Mouse (Mus musculus) lung, adult 18-20 months (tissue): ENCODE results near the gene Thsd4.
"Not testable (repeated sequence)": the region's sequence is repeated elsewhere in the genome, so short reads cannot be mapped to it uniquely, and the experiment has no call there.

ENCODE experiments used
- DNase-seq, 2 experiments: peaks; one replicate each; pipeline ENCODE4 v3.0.0; 2022; ENCODE audit warnings: mixed read lengths in 2 of 2

Thsd4 gene

DNA sequence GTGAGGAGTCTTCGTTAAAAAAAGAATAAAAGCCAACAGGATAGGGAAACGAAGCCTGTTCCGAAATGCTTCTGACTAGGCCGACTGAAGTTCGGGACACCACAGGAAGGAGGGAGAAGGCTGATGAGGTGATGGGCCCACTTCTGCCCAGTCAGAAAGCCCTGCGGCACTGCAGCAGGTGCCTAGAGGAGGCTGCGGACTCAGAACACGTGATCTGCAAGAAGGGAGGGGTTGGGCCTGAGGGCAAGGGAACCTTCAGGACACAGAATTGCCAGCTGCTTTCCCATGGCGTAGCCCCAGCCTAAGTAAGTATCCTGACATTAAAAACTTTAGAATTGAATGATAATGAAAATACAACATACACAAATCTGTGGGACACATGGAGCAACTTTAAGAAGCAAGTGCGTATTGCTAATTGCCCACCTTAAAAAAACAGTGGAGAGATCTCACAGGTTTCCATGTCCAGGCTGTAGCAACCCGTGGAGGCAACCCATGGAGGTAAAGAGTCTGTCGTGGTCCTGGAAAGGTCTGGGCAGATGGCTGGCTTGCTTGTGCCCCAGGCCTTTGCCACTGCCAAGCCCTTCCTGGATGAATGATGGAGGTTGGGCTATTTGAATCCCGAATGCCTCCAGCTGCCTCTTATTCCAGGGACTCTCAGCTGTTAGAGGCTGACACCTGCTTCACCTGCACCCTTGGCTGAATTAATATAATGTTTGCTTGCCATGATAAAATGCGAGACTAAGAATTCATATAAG is 560.5 kb downstream of the Thsd4 start:
- DNase-seq = no peak

DNA sequence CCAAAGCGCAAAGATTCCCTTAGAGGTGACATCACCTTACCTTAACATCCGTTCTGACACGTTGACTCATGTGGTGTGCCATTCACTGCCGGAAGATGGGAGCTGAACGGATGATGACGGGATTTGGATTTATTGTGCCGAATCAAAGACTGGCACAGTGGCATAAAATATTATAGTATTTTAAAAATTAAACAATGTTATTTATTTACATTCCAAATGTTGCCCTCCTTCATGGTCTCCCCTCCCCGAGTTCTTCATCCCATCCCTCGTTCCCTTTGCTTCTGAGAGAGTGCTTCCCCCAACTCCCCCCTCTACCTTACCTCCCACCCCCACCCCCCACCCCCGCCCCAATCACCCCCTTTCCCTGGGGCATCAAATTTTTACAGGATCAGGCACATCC is 561.3 kb downstream of the Thsd4 start, which contains the start of gene Nr2e3:
Nr2e3 (minus strand) TSS at position 101 of the 400 bp plus-strand sequence.
- no peak for DNase-seq

DNA sequence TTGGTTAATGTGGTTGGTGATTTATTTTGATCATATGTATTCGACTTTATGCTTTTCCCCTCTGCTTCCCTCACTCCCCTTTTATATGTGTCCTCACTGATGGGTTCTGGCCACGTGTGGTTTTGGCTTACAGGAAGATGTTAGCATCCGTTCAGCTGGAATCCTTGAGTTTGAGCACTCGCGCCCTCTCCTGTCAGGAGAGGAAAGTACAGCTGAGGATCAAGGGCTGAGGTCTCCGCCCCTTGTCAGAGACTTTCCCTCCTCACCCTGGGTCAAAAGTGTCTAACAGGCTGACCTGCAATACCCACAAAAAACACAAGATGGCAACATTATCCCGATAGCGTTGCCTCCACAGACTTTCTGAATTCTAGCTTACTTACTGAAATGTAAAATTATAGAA is 562.6 kb downstream of the Thsd4 start:
- peak; percentile 73 to 85 for DNase-seq

DNA sequence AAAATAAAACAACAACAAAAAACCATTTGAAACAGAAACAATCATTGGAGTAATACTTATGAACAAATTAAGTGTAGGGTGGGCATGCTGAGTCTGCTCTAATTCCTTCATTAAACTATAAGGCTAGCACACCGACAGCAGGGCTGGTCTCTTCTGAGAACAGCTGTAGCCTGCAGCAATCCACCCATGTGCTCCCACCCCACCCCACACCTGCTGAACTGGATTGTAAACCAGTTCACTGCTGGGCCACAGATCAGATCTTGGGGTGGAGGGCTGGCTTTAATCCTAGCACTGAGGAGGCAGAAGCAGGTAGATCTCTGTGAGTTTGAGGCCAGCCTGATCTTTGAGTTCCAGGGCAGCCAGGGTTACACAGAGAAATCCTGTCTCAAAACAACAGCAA is 563.7 kb downstream of the Thsd4 start:
- not testable (repeated sequence) for DNase-seq

DNA sequence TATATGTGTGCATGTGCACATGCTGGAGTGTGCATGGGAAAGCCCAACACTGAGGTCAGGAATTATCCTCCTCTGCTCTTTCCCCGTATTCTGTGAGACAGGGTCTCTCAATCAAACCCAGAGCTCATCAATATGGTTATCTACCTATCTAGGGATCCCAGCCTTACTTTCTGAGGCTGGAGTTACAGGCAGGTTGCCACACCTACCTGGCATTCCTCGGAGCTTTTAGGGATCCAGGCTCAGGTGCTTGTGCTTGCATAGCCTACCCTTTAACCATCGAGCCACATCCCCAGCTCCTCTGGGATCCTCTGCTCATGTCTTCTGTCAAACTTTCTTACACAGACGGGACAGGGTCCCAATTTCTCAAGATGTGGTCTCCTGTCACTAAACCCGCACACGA is 565.4 kb downstream of the Thsd4 start:
- DNase-seq = no peak

DNA sequence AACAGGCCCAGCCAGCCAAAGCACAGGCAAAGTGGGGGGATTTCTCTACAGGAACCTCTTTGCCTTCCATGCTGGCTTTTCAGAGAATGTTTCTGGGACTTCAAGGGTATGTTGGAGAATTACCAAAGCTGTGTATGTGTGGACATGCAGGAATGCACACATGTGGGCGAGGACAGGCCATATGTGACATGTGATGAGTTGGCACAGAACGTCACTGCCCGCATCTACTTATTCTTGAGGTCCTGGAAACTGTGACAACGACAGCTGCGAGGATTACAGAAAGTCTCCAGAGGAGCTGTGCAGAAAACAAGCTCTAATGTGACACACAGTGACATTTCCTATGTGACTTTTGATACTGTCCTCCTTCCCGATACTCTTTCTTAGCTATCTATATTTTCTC is 566.2 kb downstream of the Thsd4 start:
- no peak for DNase-seq

DNA sequence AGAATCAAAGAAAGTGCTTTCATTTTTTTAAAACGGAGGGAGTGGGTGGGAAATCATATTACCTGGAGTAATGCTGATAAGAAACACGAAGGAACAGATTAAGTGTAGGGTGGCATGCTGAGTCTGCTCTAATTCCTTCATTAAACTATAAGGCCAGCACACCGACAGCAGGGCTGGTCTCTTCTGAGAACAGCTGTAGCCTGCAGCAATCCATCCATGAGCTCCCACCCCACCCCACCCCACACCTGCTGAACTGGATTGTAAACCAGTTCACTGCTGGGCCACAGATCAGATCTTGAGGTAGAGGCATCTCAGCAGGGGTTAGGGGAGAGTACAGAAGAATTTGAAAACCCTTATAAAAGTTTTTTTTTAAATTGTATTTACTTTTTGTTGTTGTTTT is 566.6 kb downstream of the Thsd4 start:
- no peak for DNase-seq

DNA sequence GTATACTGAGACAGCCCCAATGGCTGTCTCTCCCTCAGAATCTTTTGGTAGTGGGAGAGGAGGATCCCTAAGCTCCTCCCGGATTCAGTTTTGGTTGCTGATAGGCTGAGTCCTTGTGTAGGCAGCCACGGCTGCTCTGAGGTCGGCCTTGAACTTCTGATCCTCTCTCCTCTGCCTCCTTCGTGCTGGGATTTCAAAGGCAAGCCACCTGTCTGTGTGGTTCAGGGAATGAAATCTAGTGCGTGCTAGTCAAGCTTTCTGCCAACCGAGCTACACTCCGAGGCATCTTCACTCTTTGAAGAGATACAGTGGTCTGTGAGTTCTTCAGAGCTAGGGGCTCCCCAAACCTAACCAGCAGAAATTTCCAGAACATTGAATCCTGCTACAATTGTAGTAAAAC is 568.3 kb downstream of the Thsd4 start:
- DNase-seq = no peak

DNA sequence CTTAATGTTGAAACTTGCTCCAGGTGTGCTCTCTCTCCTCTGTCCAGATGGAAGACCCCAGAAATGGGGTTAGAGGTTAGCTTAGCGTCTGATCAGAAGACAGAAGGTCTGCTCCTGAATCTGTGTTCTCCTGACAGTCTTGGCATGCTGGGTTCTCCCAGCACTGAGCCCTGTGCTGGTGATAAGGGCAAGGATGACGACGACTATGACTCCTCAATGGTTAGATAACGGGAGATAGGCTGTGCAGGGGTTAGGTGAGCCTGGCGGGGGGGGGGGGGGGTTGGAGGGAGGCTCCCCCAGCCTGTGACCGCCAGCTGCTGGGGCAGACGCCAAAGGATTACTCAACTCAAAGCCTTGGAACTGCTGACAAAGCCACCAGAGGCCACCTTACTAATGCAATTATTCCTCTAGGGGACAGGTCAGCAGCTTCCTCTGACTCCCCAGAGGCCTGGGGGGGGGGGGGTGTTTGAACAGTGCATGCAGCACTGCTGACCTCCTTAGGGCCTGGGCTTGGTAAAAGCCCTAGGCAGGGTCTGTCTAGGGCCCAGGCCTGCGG is 569.3 kb downstream of the Thsd4 start:
- no peak for DNase-seq

DNA sequence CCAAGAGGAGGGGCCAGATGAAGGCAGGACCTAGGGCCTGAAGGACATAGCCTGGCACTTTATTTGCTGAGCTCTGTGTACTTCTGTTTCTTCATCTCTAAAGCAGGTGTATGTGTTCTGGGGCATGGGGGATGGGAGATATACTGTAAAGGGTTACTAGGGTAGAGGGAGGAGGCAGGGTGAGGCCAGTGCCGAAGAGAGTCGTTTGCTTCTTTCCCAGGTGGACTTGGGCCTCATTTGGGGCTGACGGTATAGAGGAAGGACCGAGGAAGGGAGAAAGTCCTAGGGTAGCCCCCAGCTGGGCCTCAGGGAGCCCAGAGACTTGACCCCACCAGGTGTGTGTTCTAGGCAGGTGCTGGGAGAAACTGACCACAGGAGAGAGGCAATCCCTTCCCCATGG is 569.9 kb downstream of the Thsd4 start:
- no peak for DNase-seq

DNA sequence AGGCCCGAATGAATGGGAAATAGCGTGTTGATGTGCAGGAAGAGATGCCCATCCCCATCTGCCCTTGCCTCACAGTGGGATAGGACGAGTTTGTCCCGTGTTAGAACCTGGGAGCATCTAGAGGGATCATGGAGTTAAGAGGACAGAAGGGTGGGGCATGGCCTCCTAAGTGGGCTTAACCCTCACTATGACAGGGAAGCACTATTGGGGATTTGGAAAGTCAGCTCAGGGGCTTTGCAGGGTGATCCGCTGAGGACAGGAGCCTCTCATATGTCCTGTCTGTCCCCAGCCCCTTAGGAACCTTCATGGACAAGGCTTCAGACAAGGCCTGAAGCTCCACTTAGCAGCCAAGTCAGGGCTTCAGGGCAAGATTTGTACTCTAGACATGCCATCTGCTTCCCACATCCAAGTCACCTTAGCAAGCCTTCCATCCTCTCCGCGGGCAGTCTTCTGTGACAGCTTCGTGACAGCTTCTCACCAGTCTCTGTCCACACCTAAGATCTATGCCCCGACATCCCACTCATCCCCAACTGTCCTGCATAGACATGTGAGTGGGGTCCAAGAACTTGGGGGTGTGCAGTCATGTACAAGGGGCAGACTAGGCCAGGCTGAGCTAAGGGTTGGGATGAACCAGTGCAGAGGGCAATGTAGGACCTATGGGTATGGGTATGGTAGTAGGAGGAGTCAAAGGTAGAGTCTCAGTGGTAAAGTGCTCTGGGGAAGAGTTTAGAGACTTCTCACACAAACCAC is 570.7 kb downstream of the Thsd4 start:
- no peak for DNase-seq

DNA sequence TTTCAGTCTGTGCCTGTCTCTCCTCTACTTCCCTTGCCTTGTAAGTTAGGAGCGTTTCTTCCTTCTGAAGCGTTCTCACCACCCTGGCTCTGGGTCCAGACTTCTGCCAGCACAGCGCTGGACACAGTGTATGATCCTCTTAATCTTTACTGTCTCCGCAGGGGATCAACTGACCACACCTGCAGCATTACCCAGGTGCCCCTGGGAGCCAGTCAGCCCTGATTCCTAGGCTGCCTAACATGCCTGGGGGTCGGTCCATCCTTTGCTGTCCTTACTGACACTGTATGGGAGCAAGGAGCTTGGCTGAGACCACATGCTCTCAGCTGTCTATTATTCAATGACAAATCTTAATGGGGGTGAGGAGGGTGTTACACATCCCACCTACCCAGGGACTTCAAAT is 571.9 kb downstream of the Thsd4 start:
- no peak for DNase-seq

DNA sequence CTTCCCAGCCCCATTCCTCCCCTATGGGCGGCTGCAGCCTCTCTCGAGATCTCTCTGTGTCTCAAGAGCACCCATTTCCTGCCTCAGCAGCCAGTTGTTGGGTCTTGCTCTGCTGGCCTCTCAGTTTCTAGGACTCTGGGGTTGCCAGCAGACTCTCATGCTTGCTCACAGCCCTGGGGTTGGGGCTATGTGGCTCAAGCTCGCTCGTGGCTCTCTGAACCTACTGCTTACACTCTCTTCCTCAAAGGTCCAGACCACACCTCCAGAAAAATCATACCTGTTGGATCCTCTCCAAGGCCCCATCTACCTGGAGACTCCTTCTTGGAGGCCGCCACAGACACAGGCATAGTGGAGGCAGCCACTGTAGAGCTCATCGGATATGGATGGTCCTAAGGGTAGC is 572.3 kb downstream of the Thsd4 start:
- DNase-seq = no peak

DNA sequence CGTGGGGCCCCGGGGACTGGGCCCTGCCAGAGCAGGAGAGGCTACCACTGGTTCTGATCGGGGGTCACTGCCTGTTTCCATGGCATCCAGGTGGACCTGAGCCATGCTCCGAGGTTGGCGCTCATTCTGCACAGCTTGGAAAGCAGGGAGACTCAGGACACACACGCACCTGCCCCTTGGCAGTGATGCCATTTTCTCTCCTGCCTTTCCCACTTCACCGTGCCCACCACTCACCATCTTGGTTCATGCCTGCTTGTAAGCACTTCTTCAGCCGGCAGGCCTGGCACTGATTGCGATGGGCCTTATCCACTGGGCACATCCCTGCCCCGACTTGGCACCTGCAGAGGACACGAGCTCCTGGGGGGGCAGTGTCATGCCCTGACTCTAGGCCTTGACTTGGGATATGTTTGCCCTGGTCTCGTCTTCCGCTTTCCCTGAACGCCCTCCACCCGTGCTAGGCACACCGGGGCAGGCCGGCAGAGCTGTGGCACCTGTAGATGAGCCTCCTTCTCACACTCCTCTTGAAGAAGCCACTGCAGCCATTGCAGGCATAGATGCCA is 573.1 kb downstream of the Thsd4 start:
- DNase-seq = no peak

DNA sequence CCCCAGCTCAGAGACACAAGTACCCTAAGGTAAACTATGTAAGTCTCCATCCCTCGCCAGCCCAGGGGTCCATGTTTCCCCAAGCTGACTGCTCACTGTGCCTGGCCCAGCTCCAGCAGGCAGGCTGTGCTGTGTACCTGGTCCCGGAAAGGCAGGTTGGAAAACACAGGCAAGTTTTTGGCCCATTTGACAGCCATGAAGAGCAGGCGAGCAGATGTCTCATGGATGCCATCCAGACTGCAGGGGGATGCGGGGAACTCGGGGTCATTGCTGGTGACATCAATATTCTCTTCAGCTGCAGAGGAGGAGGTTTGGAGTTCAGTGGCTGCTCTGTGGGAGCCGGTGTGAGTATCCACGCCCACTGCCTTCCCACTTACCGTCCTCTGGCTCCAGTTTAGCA is 573.6 kb downstream of the Thsd4 start:
- no peak for DNase-seq

DNA sequence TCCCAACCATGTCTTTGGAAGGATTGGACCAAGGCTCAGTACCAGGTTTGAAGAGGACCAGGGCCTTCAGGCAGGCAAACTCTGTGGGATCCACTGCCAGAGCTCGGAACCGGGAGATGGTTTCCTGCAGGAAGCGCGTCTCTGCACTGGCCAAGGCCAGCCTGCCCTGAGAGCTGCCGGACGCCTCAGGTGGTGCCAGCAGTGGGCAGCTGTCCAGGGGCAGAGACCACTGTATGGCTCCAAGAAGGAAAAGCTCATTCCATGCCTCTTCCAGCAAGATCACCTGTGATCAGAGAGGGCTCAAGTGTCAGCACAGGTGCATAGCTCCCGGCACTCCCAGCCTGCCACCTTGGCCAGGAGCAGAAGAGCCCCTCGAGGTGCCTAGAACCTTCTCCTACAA is 574.6 kb downstream of the Thsd4 start:
- DNase-seq = peak in 1 of 2 experiments; percentile 1

DNA sequence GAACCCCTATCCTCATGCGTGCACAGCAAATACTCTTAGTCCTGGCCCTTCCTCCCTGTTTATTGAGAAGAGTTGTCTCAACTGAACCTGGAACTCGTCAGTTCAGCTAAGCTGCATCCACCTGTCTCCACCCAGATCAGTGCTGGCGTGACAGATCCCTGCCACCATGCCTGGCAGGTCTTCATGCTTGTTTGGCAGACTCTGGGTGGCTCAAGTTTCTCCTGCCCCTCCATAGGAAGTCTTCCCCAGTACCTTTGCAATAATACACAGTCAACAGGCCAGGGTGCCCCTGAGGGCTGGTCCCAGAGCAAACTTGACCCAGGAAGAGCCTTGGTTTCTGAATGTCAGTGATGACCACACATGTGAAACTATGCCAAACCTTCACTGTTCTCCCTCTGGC is 576.6 kb downstream of the Thsd4 start:
- no peak for DNase-seq

DNA sequence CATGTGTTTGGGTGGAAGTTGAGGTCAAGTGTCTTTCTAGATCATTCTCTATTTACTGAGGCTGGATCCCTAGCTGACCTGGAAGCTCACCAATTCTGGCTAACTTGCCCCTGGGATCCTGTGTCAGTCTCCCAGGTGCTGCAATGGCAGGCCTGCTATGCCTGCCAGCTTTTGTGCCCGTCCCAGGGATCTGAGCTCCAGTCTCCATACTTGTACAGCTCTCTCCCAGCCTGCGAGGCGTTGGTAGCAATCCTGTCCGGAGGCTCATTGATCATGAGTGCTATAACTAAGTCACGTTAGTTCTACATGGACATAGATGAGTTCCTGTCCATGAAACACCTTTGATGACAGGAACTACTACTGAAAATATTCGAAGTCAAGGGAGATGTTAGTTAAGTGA is 578.0 kb downstream of the Thsd4 start:
- DNase-seq = no peak

DNA sequence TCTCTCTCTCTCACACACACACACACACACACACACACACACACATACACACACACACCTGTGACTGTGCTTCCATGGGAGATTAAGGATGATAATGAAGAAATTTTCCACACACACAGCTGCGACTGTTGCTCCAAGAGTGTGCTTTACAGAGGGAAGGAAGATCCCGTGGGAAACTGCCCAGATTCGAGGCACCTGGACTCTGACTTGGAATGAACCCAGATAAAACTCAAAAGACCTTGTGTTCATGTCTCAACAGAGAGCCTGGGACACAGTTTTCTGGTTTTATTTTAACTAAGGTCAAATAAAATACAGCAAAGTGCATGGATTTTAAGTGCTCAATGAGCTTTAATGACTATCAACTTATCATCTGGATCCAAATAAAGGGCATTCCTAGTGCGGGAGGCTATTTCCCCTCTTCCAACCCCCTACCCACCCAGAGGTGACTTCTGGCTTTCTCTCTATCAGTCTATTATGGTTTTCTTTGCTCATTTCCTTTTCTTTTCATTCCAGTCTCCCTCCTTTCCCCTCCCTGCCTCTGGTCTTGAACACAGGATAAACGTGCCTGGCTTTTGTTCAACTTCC is 579.3 kb downstream of the Thsd4 start:
- no peak for DNase-seq

DNA sequence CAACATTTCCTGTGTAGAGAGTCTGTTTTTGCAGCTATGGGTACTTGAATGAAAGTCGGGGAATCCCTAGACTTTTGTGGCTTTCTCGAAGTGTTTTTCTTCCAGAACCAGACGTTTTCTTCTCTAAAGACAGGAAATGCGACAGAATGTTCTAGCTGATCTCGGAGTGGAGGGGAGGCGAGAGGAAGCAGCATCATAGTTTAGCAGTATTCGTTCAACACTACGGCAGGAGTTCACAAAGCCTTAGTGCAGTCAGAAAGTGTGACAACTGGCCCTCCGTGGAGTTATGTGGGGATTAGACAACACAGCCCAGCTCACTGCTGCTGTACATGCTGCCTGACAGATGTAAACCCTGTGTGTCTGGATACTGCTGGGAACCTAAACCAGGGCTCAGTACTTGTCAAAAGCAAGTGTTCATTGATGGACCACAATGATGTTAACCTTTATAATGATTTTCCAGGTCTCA is 579.9 kb downstream of the Thsd4 start:
- DNase-seq = no peak

DNA sequence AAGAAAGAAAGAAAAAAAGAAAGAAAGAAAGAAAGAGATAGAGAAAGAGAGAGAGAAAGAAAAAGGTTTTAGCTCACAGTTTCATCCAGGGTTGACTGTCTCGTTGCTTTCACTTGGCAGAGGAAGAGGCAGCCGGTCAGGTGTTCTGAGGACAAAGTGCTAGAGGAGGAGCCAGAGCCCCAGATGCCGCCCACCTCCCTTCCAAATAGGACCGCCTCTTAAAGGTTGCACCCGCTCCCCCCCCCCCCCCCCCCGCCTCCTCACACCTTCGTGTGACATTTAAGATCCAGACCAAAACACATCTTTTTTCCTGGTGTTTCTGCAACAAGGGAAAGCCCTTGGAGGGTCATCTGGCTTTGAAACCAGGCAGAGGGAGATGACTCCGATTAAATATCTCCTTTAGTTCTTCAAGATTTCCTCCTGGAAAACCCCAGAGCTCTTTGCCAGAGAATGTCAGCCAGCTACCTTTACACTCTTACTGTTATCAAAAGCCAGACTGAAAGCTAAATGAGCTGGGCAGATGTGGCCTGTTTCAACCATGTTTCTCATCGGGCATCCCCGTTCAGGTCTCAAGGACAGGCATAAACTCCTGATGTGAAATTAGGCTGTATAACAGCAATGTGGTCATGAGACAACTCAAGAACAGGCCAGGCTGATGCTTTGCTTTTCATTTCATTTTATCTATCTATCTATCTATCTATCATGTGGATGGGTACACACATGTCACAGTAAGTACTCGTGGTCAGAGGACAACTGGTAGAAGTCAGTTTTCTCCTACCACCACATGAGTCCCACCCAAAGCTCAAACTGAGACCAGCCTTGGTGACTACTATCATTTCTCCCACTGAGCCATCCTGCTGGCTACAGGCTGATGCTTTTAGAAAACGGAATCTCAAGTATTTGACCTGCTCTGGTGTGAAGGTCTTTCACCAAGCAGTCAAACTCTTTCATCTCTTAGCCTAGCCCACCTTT is 580.6 kb downstream of the Thsd4 start:
- DNase-seq = peak in 1 of 2 experiments; percentile 12

DNA sequence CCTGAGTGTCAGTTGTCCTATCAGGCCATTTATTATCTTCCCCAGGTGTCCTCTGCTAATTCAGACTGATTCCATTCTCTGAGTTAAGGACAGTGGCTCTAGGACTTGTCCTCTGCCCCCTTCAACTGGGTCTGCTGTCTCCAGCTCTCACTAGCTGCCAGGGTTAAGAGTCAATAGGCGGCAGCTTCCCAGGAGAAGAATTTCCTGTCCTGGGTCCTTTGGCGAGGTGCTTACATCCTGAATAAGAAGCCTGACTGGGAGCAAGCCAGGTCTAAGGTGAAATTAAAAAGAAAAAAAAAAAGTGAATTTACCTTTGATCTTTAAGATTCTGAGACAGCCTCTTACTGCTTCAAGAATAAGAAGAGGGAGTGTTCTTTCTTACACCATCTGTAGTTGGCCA is 582.2 kb downstream of the Thsd4 start:
- DNase-seq = no peak
